Comparison of ENCODE assay signal across 13 mouse cellular contexts in the genomic region with DNA sequence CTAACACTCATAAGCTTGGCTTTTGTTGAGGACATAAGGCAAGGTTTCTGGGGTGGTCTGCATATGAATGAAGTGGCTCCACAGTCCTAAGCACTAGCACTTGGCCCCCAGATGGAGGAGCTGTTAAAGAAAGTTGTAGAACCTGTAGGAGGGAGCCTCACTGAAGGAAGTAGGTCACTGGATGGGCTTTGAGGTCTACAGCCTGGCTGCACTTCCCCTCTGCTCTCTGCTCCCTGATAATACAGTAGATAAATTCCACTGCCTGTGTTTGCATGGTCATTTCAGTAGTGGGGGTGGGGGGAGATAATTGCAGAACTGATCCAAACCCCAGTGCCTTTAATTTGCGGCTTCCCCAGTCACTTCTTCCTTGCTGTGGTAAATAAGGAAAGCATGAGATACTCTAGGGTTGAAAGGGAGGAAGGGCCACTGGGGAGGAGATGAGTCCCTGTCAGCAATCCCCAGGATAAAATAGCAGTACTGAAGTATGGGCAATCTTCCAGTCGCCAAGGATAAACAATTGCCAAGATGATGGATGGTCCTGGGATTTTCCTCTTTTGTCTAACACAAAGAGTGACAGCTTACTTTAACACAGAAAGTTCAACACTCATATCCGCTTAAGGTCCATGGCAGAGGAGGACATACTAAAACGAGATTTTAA.
DNase-seq lines count a peak whose midpoint lies in the region; ATAC-seq lines count a peak whose summit lies in the region.
"Had no signal": no experiment of that assay in that cellular context is flagged by ENCODE, and none has a peak within 500 bp of the region (broad histone marks: within the 10 kb centered on the region; RNA-seq: fewer than 3 reads in every experiment).

No protein-coding gene starts in this region.

- H3K27ac ChIP-seq in kidney, embryonic 16.5 days (ENCODE audit: low read length), result no peak overlapping the region
- no peak overlapping the region for H3K27ac ChIP-seq in hindbrain, embryonic 16.5 days (ENCODE audit: low read depth, low read length)
- H3K27ac ChIP-seq: hindbrain, embryonic 15.5 days; limb, embryonic 15.5 days; midbrain, embryonic 15.5 days had no signal

- 0 out of 2 replicates have a peak, but pooled peaks cover 7% of the 10 kb centered on the region for H3K4me1 ChIP-seq in kidney, embryonic 16.5 days (ENCODE audit: insufficient read depth, low read length)
- no peaks in the 10 kb centered on the region for H3K4me1 ChIP-seq in hindbrain, embryonic 16.5 days (ENCODE audit: control insufficient read depth, insufficient read depth, low read depth, low read length)
- H3K4me1 ChIP-seq: hindbrain, embryonic 15.5 days; limb, embryonic 15.5 days had no signal

- WGBS in kidney, embryonic 16.5 days, result 35% methylated on average over 4 of the region's 4 CpGs
- 60% methylated on average over 4 of the region's 4 CpGs for WGBS in hindbrain, embryonic 16.5 days

- no peak overlapping the region for H3K4me3 ChIP-seq in kidney, embryonic 16.5 days (ENCODE audit: low read length)
- H3K4me3 ChIP-seq in hindbrain, embryonic 16.5 days (ENCODE audit: low read length), result no peak overlapping the region
- H3K4me3 ChIP-seq: hindbrain, embryonic 15.5 days; limb, embryonic 15.5 days; midbrain, embryonic 15.5 days had no signal

- H3K9me3 ChIP-seq in kidney, embryonic 16.5 days (ENCODE audit: low read length), result no peaks in the 10 kb centered on the region
- no peaks in the 10 kb centered on the region for H3K9me3 ChIP-seq in hindbrain, embryonic 16.5 days (ENCODE audit: control insufficient read depth, low read length)
- H3K9me3 ChIP-seq: hindbrain, embryonic 15.5 days; limb, embryonic 15.5 days; midbrain, embryonic 15.5 days had no signal

- ATAC-seq in kidney, embryonic 16.5 days (ENCODE audit: low FRiP score, low TSS enrichment), result no peak
- ATAC-seq in hindbrain, embryonic 16.5 days, result no peak
- ATAC-seq: midbrain, embryonic 15.5 days had no signal

- peak; percentile 29 for DNase-seq in kidney, adult 11 months
- DNase-seq in R1 (ENCODE audit: low read depth, low spot score), result peak; percentile 13
- DNase-seq in kidney, postnatal 36 days, result peak; percentile 5 to 49
- DNase-seq in lung, postnatal 4 days, result peak; percentile 23 to 65
- DNase-seq in ovary, postnatal 14 days (ENCODE audit: low spot score), result no peak
- no peak for DNase-seq in layer of hippocampus, postnatal 10 days (ENCODE audit: low spot score in 2 of 2)
- DNase-seq: cerebellum, adult 2 months; thymus, postnatal 14 days had no signal

- H3K9ac ChIP-seq in kidney, embryonic 16.5 days (replicated peaks; ENCODE audit: low read length), result no peak overlapping the region
- H3K9ac ChIP-seq in hindbrain, embryonic 16.5 days (ENCODE audit: low read depth, low read length), result no peak overlapping the region
- H3K9ac ChIP-seq: hindbrain, embryonic 15.5 days; limb, embryonic 15.5 days; midbrain, embryonic 15.5 days had no signal

- no peaks in the 10 kb centered on the region for H3K27me3 ChIP-seq in kidney, embryonic 16.5 days (ENCODE audit: insufficient read depth, low read length)
- no peaks in the 10 kb centered on the region for H3K27me3 ChIP-seq in hindbrain, embryonic 16.5 days (replicated peaks; ENCODE audit: control insufficient read depth, insufficient read depth, low read length)
- H3K27me3 ChIP-seq: hindbrain, embryonic 15.5 days; limb, embryonic 15.5 days; midbrain, embryonic 15.5 days had no signal

- H3K4me2 ChIP-seq in kidney, embryonic 16.5 days (replicated peaks; ENCODE audit: low read depth, low read length), result no peak overlapping the region
- H3K4me2 ChIP-seq in hindbrain, embryonic 16.5 days (ENCODE audit: low read length), result no peak overlapping the region
- H3K4me2 ChIP-seq: hindbrain, embryonic 15.5 days; limb, embryonic 15.5 days; midbrain, embryonic 15.5 days had no signal

- no peaks in the 10 kb centered on the region for H3K36me3 ChIP-seq in kidney, embryonic 16.5 days (ENCODE audit: insufficient read depth, low read length)
- H3K36me3 ChIP-seq in hindbrain, embryonic 16.5 days (ENCODE audit: control insufficient read depth, insufficient read depth, low read length), result no peaks in the 10 kb centered on the region
- H3K36me3 ChIP-seq: hindbrain, embryonic 15.5 days; limb, embryonic 15.5 days; midbrain, embryonic 15.5 days had no signal

Comparison
In these comparisons a context has a peak if more than half of its experiments do, and no peak if none do; other contexts are left out.
1. DNase-seq: peak in kidney, adult 11 months (single experiment), R1 (single experiment), kidney, postnatal 36 days (2 of 2) and lung, postnatal 4 days (2 of 2); none in ovary, postnatal 14 days (single experiment) and layer of hippocampus, postnatal 10 days (0 of 2).